Mouse (Mus musculus) olfactory bulb, adult 2 months (tissue): Measurements from ENCODE around the gene Hsp90ab1. TPM values are rescaled to one million over a fixed set of nuclear protein-coding genes. Genes with fewer than 3 reads are reported as not detected.
A peak's percentile ranks its signal among the peaks of the same experiment; 100 is the strongest.

Experiments
- H3K27ac ChIP-seq: fragments of 200-500 bp; 2 replicates; pipeline ENCODE4 v1.5.1; 2012; ENCODE audit warnings: low read depth, low read length; ENCODE audit not compliant: insufficient read depth
- H3K4me1 ChIP-seq: fragments of 200-500 bp; 2 replicates; pipeline ENCODE4 v1.6.1; 2012; ENCODE audit warnings: low read length; ENCODE audit not compliant: control insufficient read depth, insufficient read depth
- H3K4me3 ChIP-seq: fragments of 200-500 bp; 2 replicates; pipeline ENCODE4 v1.5.1; 2012; ENCODE audit warnings: mild to moderate bottlenecking, low read depth, low read length, moderate library complexity; ENCODE audit not compliant: insufficient read depth
- CTCF ChIP-seq: fragments of 200-500 bp; IDR thresholded peaks from 2 replicates; pipeline ENCODE4 v1.5.1; 2012; ENCODE audit warnings: low read depth, mild to moderate bottlenecking, low read length, moderate library complexity; ENCODE audit not compliant: insufficient read depth
- POLR2A ChIP-seq: fragments of 200-500 bp; IDR thresholded peaks from 2 replicates; pipeline ENCODE4 v1.6.1; 2012; ENCODE audit warnings: mild to moderate bottlenecking, low read depth, low read length, moderate library complexity; ENCODE audit not compliant: insufficient read depth
- WGBS: fragments of 180-500 bp; shearing (Covaris S2); methylation state at CpG from one replicate; pipeline ENCODE4 v1.1.7; 2018; 5-methylcytosine and 5-hydroxymethylcytosine counted together
- polyA plus RNA-seq: library from polyadenylated mRNA; stranded (reverse); fragments of >200 nt; gene quantifications from 2 replicates; pipeline ENCODE4 v1.2.4, GENCODE M21; 2012; ENCODE audit warnings: low replicate concordance; ENCODE audit not compliant: missing spikeins, insufficient read depth, insufficient read length

Hsp90ab1 gene
- polyA plus RNA-seq, 1 experiment, result 1,562 TPM

- Histone ChIP-seq H3K27ac (peak overlapping the region; percentile 100), H3K4me3 (peak overlapping the region; percentile 96), H3K4me1 (peaks cover 12% of the 10 kb centered on the region)
- TF ChIP-seq CTCF (no peak), POLR2A (peak; percentile 45)
- 1% methylated on average over 17 of the region's 17 CpGs for WGBS
Observed at GRCm38 (mm10) chr17:45574129-45574761, 1.2 kb upstream of the Hsp90ab1 start.

GRCm38 (mm10) chr17:45573780-45574123 lies 681 bp upstream of the Hsp90ab1 start:
- H3K27ac ChIP-seq, result peak overlapping the region; percentile 100
- WGBS, result 0% methylated on average over 18 of the region's 18 CpGs
- H3K4me1 ChIP-seq, result peaks cover 12% of the 10 kb centered on the region
- peak overlapping the region; percentile 96 for H3K4me3 ChIP-seq
- TF ChIP-seq CTCF (no peak), POLR2A (no peak; the same call in 1 of the 2 replicates)

GRCm38 (mm10) chr17:45572103-45573086 lies 676 bp downstream of the Hsp90ab1 start:
- Histone ChIP-seq H3K4me1 (peaks cover 12% of the 10 kb centered on the region), H3K4me3 (peak overlapping the region; percentile 96), H3K27ac (peak overlapping the region; percentile 99)
- no peak for TF ChIP-seq CTCF
- no peak; the same call in 1 of the 2 replicates for TF ChIP-seq POLR2A
- under 1% methylated on average over 57 of the region's 57 CpGs for WGBS

- Histone ChIP-seq H3K27ac (no peak overlapping the region), H3K4me1 (peaks cover 11% of the 10 kb centered on the region), H3K4me3 (no peak overlapping the region)
- TF ChIP-seq POLR2A (no peak), CTCF (no peak)
- WGBS, result 74% methylated on average over 4 of the region's 4 CpGs
Observed at GRCm38 (mm10) chr17:45569999-45570398, 3.1 kb downstream of the Hsp90ab1 start.

- H3K4me3 ChIP-seq, result no peak overlapping the region
- TF ChIP-seq CTCF, result no peak
- no peak for TF ChIP-seq POLR2A
- H3K27ac ChIP-seq, result no peak overlapping the region
- H3K4me1 ChIP-seq, result peaks cover 15% of the 10 kb centered on the region
- 82% methylated on average over 12 of the region's 12 CpGs for WGBS
Observed at GRCm38 (mm10) chr17:45568990-45569389, 4.1 kb downstream of the Hsp90ab1 start.

GRCm38 (mm10) chr17:45567162-45567601 lies 5.9 kb downstream of the Hsp90ab1 start:
- 34% methylated on average over 4 of the region's 4 CpGs for whole genome bisulfite sequencing
- no peak overlapping the region for H3K27ac ChIP-seq

GRCm38 (mm10) chr17:45566360-45567161 lies 6.5 kb downstream of the Hsp90ab1 start:
- Histone ChIP-seq H3K27ac (no peak overlapping the region), H3K4me1 (peaks cover 15% of the 10 kb centered on the region), H3K4me3 (no peak overlapping the region)
- 0 out of 2 replicates have a peak, but pooled peaks have one; percentile 22 for TF ChIP-seq POLR2A
- TF ChIP-seq CTCF, result no peak
- 56% methylated on average over 18 of the region's 18 CpGs for WGBS

More at GRCm38 (mm10) chr17:45567162-45567601, 5.9 kb downstream of the Hsp90ab1 start:
- no peak for TF ChIP-seq CTCF
- no peak for TF ChIP-seq POLR2A
- peaks cover 15% of the 10 kb centered on the region for H3K4me1 ChIP-seq
- no peak overlapping the region for H3K4me3 ChIP-seq

GRCm38 (mm10) chr17:45566031-45566359 lies 7.1 kb downstream of the Hsp90ab1 start:
- no peak for TF ChIP-seq POLR2A
- TF ChIP-seq CTCF, result no peak
- H3K4me3 ChIP-seq, result no peak overlapping the region
- H3K27ac ChIP-seq, result no peak overlapping the region
- 83% methylated on average over 1 of the region's 1 CpGs for WGBS
- H3K4me1 ChIP-seq, result peaks cover 13% of the 10 kb centered on the region

- Histone ChIP-seq H3K4me1 (peaks cover 13% of the 10 kb centered on the region), H3K27ac (no peak overlapping the region), H3K4me3 (peak overlapping the region; percentile 90; the same call in 1 of the 2 replicates)
- 92% methylated on average over 11 of the region's 11 CpGs for WGBS
- TF ChIP-seq CTCF, result no peak
- TF ChIP-seq POLR2A, result no peak
Observed at GRCm38 (mm10) chr17:45565103-45565502, 8.0 kb downstream of the Hsp90ab1 start.
